Mouse (Mus musculus): ENCODE results near the gene Uba7. TPM values are rescaled to one million over a fixed set of nuclear protein-coding genes. Genes with fewer than 3 reads are reported as not detected.
A peak's percentile ranks its signal among the peaks of the same experiment; 100 is the strongest.

The Uba7 gene
- polyA plus RNA-seq, 1 experiment from 2014 or later: 48.0 TPM

DNA sequence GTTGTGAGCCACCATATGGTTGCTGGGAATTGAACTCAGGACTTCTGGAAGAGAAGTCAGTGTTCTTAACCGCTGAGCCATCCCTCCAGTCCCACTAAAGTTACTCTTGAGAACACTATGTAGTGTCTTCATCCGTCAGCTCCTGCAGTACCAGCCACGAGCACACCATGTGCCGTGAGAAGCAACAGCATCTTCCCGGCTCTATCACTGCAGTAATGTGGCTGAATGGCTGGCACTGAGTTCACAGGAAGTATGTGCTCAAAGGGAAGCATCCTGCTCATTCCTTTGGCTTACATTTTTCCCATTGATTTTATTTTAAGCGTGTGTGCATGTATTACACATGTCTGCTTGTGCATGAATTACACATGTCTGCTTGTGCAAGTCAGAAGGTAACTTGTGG is 7.9 kb upstream of the Uba7 start:
- WGBS: 84% methylated on average over 6 of the region's 6 CpGs
- no peaks in the 10 kb centered on the region for H3K4me1 ChIP-seq (replicated peaks; ENCODE audit: control insufficient read depth, insufficient read depth, low read length)
- no peak overlapping the region for H3K4me3 ChIP-seq (ENCODE audit: low read depth, low read length)
- no peaks in the 10 kb centered on the region for H3K27me3 ChIP-seq (replicated peaks; ENCODE audit: control insufficient read depth, insufficient read depth, low read length)
- ATAC-seq (replicated peaks; ENCODE audit: low FRiP score, low TSS enrichment, low read depth) (no peak), DNase-seq (ENCODE audit: low spot score) (no peak)
- H3K27ac ChIP-seq (ENCODE audit: low read depth): no peak overlapping the region
- peaks cover 47% of the 10 kb centered on the region for H3K36me3 ChIP-seq (ENCODE audit: control insufficient read depth, insufficient read depth, low read length)
- no peak overlapping the region for H3K4me2 ChIP-seq (ENCODE audit: low read length)
- no peaks in the 10 kb centered on the region for H3K9me3 ChIP-seq (ENCODE audit: control insufficient read depth, low read length)
- no peak overlapping the region for H3K9ac ChIP-seq (ENCODE audit: low read length)

DNA sequence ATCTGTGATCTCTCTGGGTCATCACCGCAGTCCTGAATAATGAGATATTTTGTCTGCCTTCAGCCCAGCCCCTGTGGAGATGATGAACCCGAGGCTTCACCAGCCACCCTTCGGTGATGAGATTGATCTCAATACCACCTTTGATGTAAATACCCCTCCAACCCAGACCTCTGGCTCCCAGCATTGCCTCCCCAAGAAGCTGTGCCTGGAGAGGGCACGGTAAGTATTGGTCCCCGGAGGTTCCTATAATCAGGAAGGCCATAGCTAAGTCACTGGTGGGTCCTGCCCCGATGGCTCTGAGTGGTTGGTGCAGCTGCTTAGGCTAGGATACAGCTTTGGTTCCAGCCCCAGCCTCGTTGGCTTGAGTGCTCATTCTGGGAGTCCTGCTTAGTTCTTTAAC is 6.8 kb upstream of the Uba7 start:
- Histone ChIP-seq H3K9ac (ENCODE audit: low read length) (no peak overlapping the region), H3K4me1 (replicated peaks; ENCODE audit: control insufficient read depth, insufficient read depth, low read length) (no peaks in the 10 kb centered on the region), H3K27me3 (replicated peaks; ENCODE audit: control insufficient read depth, insufficient read depth, low read length) (no peaks in the 10 kb centered on the region), H3K9me3 (ENCODE audit: control insufficient read depth, low read length) (no peaks in the 10 kb centered on the region), H3K27ac (ENCODE audit: low read depth) (no peak overlapping the region), H3K4me3 (ENCODE audit: low read depth, low read length) (no peak overlapping the region), H3K36me3 (ENCODE audit: control insufficient read depth, insufficient read depth, low read length) (peaks cover 39% of the 10 kb centered on the region), H3K4me2 (ENCODE audit: low read length) (no peak overlapping the region)
- 91% methylated on average over 7 of the region's 7 CpGs for WGBS
- no peak for ATAC-seq (replicated peaks; ENCODE audit: low FRiP score, low TSS enrichment, low read depth)
- DNase-seq (ENCODE audit: low spot score): no peak

DNA sequence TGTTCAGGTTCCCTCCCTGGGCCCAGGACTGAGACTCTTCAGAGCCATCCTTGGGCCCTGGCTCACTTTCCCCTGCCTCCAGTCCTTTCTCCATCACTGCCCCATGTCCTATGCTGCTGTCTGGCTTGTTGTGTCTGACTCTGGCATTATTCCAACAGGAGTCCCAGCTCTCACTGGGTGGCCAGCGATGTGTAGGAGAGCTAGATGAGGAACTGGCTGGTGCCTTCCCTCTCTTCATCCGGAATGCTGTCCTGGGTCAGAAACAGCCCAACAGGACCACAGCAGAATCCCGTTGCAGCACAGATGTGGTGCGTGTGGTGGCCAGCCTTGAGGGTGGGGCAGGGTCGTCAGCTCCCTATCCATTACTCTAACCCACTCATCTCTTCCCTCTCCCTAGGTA is 5.0 kb upstream of the Uba7 start:
- Histone ChIP-seq H3K4me3 (ENCODE audit: low read depth, low read length) (no peak overlapping the region), H3K4me2 (ENCODE audit: low read length) (no peak overlapping the region), H3K27me3 (replicated peaks; ENCODE audit: control insufficient read depth, insufficient read depth, low read length) (no peaks in the 10 kb centered on the region), H3K4me1 (replicated peaks; ENCODE audit: control insufficient read depth, insufficient read depth, low read length) (no peaks in the 10 kb centered on the region; the same call in 1 of the 2 replicates), H3K9ac (ENCODE audit: low read length) (no peak overlapping the region), H3K36me3 (ENCODE audit: control insufficient read depth, insufficient read depth, low read length) (peaks cover 33% of the 10 kb centered on the region), H3K27ac (ENCODE audit: low read depth) (no peak overlapping the region), H3K9me3 (ENCODE audit: control insufficient read depth, low read length) (no peaks in the 10 kb centered on the region)
- WGBS: 87% methylated on average over 5 of the region's 5 CpGs
- ATAC-seq (replicated peaks; ENCODE audit: low FRiP score, low TSS enrichment, low read depth) (no peak), DNase-seq (ENCODE audit: low spot score) (no peak)

DNA sequence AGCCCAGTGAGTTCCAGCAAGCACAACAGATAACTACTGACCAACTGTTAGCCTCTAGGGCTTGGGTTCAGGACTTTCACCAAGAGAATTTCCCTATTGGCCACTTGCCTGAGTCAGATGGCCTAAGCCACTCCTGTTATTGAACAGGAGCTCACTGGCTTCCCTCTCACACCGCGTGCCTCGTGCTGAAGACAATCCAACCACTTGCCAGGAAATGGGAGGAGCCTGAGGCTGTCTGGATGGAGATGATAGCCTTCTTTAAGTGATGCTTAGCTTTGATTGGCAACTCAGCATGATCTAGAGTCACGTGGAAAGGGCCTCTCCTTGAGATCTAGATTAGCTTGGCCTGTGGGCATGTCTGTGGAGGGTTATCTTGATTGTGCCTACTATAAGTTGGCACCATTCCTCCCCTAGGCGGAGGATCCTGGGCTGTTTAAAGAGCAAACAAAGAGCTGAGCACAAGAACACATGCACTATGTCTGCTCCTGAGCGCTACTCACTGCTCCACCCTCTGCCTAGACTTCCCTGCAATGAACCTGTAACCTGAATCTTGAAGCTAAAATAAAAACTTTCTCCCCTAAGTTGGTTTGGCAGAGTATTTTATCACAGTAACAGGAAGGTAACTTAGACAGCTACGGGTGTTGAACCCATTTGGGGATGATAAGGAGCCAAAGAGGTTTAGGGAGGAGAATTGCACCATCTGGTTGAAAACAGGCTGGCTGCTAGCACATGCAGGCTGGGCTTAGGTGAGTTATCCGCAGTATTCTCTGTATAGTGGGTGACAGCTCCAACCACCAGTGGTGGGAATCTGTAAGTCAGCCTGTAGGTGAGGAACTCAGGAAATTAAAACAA is 3.4 kb upstream of the Uba7 start:
- Histone ChIP-seq H3K9ac (ENCODE audit: low read length) (no peak overlapping the region), H3K4me1 (replicated peaks; ENCODE audit: control insufficient read depth, insufficient read depth, low read length) (peaks cover 6% of the 10 kb centered on the region), H3K4me2 (ENCODE audit: low read length) (no peak overlapping the region), H3K4me3 (ENCODE audit: low read depth, low read length) (no peak overlapping the region), H3K27me3 (replicated peaks; ENCODE audit: control insufficient read depth, insufficient read depth, low read length) (no peaks in the 10 kb centered on the region), H3K9me3 (ENCODE audit: control insufficient read depth, low read length) (no peaks in the 10 kb centered on the region), H3K27ac (ENCODE audit: low read depth) (no peak overlapping the region), H3K36me3 (ENCODE audit: control insufficient read depth, insufficient read depth, low read length) (peaks cover 33% of the 10 kb centered on the region)
- 72% methylated on average over 8 of the region's 8 CpGs for WGBS
- ATAC-seq (replicated peaks; ENCODE audit: low FRiP score, low TSS enrichment, low read depth) (no peak), DNase-seq (ENCODE audit: low spot score) (no peak)

DNA sequence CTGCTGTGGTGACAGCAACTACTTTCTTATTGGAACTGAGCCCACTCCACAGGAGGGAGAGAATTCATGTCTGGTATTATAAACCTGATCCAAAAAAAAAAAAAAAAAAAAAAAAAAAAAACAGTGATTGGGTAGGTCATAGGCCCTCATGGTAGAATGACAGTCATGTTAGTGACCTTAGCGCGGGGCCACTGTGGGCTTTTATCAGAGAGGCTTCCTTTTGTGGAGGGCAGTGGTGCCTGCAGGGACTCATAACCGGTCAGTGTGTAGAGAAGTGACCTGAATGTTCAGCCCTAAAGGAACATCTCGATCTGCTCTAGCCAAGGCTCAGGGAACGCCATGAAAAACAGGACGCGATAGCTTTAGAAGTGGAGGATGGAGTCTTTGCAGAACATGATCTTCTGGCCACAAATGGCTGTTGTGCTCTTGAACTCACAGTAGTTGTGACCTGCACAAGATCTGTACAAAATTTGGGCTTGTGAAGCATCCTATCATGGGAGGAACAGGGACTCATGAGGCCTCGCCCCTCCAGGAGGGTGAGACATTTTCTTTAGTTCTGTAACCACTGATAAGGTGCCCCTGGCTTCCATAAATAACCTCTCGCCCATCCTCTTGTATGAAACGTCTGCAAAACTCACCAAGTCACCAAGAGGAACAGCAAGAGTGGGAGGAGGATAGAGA is 674 bp upstream of the Uba7 start:
- H3K36me3 ChIP-seq (ENCODE audit: control insufficient read depth, insufficient read depth, low read length): peaks cover 23% of the 10 kb centered on the region
- H3K4me2 ChIP-seq (ENCODE audit: low read length): no peak overlapping the region
- H3K4me1 ChIP-seq (replicated peaks; ENCODE audit: control insufficient read depth, insufficient read depth, low read length): peaks cover 6% of the 10 kb centered on the region
- no peaks in the 10 kb centered on the region for H3K9me3 ChIP-seq (ENCODE audit: control insufficient read depth, low read length)
- H3K4me3 ChIP-seq (ENCODE audit: low read depth, low read length): no peak overlapping the region
- H3K27ac ChIP-seq (ENCODE audit: low read depth): peak overlapping the region; percentile 54
- H3K27me3 ChIP-seq (replicated peaks; ENCODE audit: control insufficient read depth, insufficient read depth, low read length): no peaks in the 10 kb centered on the region
- ATAC-seq (replicated peaks; ENCODE audit: low FRiP score, low TSS enrichment, low read depth) (no peak), DNase-seq (ENCODE audit: low spot score) (no peak)
- H3K9ac ChIP-seq (ENCODE audit: low read length): no peak overlapping the region
- 79% methylated on average over 10 of the region's 10 CpGs for WGBS

DNA sequence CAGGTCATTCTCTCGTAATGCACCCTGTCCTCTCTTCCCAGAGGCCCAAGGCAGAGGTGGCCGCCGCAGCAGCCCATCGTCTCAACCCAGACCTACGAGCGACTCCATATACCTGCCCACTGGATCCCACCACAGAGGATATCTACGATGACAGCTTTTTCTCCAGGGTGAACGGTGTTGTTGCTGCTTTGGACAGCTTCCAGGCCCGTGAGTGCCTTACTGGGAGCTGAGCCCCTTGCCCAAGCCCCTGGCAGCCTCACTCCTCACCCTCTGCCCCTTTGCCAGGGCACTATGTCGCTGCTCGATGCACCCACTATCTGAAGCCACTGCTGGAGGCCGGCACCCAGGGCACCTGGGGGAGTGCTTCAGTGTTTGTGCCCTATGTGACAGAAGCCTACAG is 3.5 kb downstream of the Uba7 start:
- WGBS: 90% methylated on average over 12 of the region's 12 CpGs
- Histone ChIP-seq H3K27me3 (replicated peaks; ENCODE audit: control insufficient read depth, insufficient read depth, low read length) (no peaks in the 10 kb centered on the region), H3K9me3 (ENCODE audit: control insufficient read depth, low read length) (no peaks in the 10 kb centered on the region), H3K4me2 (ENCODE audit: low read length) (no peak overlapping the region), H3K27ac (ENCODE audit: low read depth) (no peak overlapping the region), H3K4me1 (replicated peaks; ENCODE audit: control insufficient read depth, insufficient read depth, low read length) (peaks cover 31% of the 10 kb centered on the region), H3K36me3 (ENCODE audit: control insufficient read depth, insufficient read depth, low read length) (no peaks in the 10 kb centered on the region), H3K9ac (ENCODE audit: low read length) (no peak overlapping the region), H3K4me3 (ENCODE audit: low read depth, low read length) (no peak overlapping the region)
- DNase-seq (ENCODE audit: low spot score): no peak
- ATAC-seq (replicated peaks; ENCODE audit: low FRiP score, low TSS enrichment, low read depth): no peak

DNA sequence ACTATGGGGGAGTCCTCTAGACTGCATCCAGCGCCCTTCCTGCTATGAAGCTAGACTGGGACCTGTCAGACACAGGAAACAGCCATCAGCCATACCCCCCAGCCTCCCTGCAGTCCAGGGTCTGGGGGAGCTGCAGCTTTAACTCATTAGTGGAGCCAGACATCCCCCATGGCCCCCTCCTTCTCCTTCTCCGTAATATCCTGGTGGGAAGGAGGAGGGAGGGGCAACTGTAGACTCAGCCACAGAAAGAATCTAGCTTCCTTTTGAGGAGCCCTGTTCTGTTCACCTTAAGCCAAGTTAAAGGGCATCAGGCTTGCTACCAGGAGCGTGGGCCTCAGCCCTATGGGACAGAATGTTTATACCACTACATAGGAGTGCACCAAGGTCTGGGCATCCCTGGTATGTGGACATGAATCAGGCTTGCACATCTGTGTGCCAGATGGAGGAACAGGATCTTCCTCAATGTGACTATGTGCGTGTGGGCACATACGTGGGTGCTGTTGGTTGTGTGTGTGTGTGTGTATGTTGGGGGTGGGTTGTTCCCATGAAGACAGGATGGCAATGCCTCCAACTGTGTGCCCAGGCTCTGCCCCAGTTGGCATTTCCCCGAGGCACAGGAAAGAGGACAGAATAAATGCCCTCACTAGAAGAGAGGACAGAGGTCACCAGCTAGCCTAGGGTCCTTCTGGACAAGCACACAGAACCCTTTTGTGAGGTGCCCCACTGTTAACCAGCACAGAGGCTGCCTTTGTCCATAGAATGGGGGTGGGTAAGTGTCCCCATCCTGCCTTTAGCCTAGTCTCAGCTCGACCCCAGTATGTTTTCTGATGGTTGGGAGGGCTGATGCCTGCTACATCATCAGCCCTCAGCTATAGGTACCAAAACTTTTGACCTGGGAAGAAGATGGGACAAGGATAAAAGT is 6.6 kb downstream of the Uba7 start:
- H3K4me3 ChIP-seq (ENCODE audit: low read depth, low read length): peak overlapping the region; percentile 80
- DNase-seq (ENCODE audit: low spot score) (peak; percentile 76), ATAC-seq (replicated peaks; ENCODE audit: low FRiP score, low TSS enrichment, low read depth) (peak; percentile 26; the same call in 1 of the 2 replicates)
- H3K4me2 ChIP-seq (ENCODE audit: low read length): peak overlapping the region; percentile 65
- H3K27me3 ChIP-seq (replicated peaks; ENCODE audit: control insufficient read depth, insufficient read depth, low read length): no peaks in the 10 kb centered on the region
- H3K27ac ChIP-seq (ENCODE audit: low read depth): peak overlapping the region; percentile 100
- 0 out of 2 replicates have a peak, but pooled peaks cover 5% of the 10 kb centered on the region for H3K36me3 ChIP-seq (ENCODE audit: control insufficient read depth, insufficient read depth, low read length)
- no peaks in the 10 kb centered on the region for H3K9me3 ChIP-seq (ENCODE audit: control insufficient read depth, low read length)
- peaks cover 30% of the 10 kb centered on the region for H3K4me1 ChIP-seq (replicated peaks; ENCODE audit: control insufficient read depth, insufficient read depth, low read length)
- H3K9ac ChIP-seq (ENCODE audit: low read length): peak overlapping the region; percentile 38
- 18% methylated on average over 6 of the region's 7 CpGs for WGBS

DNA sequence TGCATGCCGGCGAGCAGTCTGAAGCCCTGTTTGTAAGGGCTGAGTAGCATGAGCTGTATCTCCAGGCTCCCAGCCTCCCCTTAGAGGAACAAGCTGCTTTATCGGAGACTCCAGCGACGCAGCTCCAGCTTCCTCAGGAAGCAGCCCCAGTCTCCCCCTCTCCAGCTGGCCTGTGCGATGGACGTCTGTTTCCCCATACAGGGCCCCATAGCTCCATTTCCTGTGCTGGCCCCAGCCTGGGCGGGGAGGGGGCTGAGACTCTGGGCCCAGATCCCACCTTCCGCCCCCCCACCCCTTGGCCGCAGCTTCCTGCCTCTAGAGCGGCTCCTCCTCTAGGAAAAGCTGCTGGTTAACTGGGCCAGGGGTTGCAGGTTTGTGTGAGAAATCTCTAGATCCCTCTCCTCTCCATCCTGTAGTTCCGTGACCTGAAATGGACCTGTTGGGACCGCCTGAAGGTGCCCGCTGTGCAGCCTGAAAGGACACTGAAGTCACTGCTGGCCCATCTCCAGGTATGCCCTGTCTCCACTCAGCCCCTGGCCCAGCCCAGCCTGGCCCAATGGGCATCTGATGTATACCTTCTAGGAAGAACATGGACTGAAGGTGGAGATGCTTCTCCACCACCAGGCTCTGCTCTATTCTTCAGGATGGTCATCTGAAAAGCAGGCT is 7.5 kb downstream of the Uba7 start, which contains the start of gene Gm20661:
TSS of gene Gm20661 (plus strand) at position 378 of the 666 bp plus-strand sequence.
- peak within 1 kb of the TSS; percentile 74 for H3K9ac ChIP-seq (ENCODE audit: low read length)
- whole genome bisulfite sequencing: 16% methylated on average over 14 of the region's 14 CpGs
- peak; percentile 65 for ATAC-seq (replicated peaks; ENCODE audit: low FRiP score, low TSS enrichment, low read depth)

More for the DNA sequence above, 7.5 kb downstream of the Uba7 start, which contains the start of gene Gm20661:
- peak within 1 kb of the TSS; percentile 100 for H3K27ac ChIP-seq (ENCODE audit: low read depth)
- H3K36me3 ChIP-seq (ENCODE audit: control insufficient read depth, insufficient read depth, low read length): 0 out of 2 replicates have a peak, but pooled peaks cover 5% of the 10 kb centered on the region
- no peaks in the 10 kb centered on the region for H3K9me3 ChIP-seq (ENCODE audit: control insufficient read depth, low read length)
- H3K4me3 ChIP-seq (ENCODE audit: low read depth, low read length): peak within 1 kb of the TSS; percentile 80
- no peaks in the 10 kb centered on the region for H3K27me3 ChIP-seq (replicated peaks; ENCODE audit: control insufficient read depth, insufficient read depth, low read length)
- DNase-seq (ENCODE audit: low spot score): peak; percentile 91
- H3K4me2 ChIP-seq (ENCODE audit: low read length): peak within 1 kb of the TSS; percentile 65
- H3K4me1 ChIP-seq (replicated peaks; ENCODE audit: control insufficient read depth, insufficient read depth, low read length): peaks cover 30% of the 10 kb centered on the region

Measured in intestine, embryonic 14.5 days (tissue).